Mouse (Mus musculus) embryonic facial prominence, embryonic 15.5 days (tissue): ENCODE data around the gene Grin1. TPM values are rescaled to one million over a fixed set of nuclear protein-coding genes. Genes with fewer than 3 reads are reported as not detected.

Source experiments
- ATAC-seq: fragments of 200-750 bp; cut with Nextera tagmentation; 2 replicates; pipeline ENCODE4 v1.8.0; 2017; ENCODE audit warnings: low read depth, moderate TSS enrichment; ENCODE audit not compliant: insufficient number of reproducible peaks, low FRiP score, low TSS enrichment
- H3K27ac ChIP-seq: fragments of 300-500 bp; sonication (generic); replicated peaks from 2 replicates; pipeline ENCODE4 v1.5.1; 2015; ENCODE audit warnings: mild to moderate bottlenecking, inconsistent platforms
- H3K27me3 ChIP-seq: fragments of 300-500 bp; sonication (generic); 2 replicates; pipeline ENCODE4 v1.6.1; 2015; ENCODE audit warnings: inconsistent platforms
- H3K36me3 ChIP-seq: fragments of 300-500 bp; sonication (generic); 2 replicates; pipeline ENCODE4 v1.6.1; 2015; ENCODE audit warnings: mild to moderate bottlenecking, inconsistent platforms
- H3K4me1 ChIP-seq: fragments of 300-500 bp; sonication (generic); 2 replicates; pipeline ENCODE4 v1.6.1; 2015; ENCODE audit warnings: inconsistent platforms
- H3K4me2 ChIP-seq: fragments of 300-500 bp; sonication (generic); replicated peaks from 2 replicates; pipeline ENCODE4 v1.6.1; 2015; ENCODE audit warnings: mild to moderate bottlenecking, inconsistent platforms
- H3K4me3 ChIP-seq: fragments of 300-500 bp; sonication (generic); replicated peaks from 2 replicates; pipeline ENCODE4 v1.5.1; 2015; ENCODE audit warnings: mild to moderate bottlenecking, inconsistent platforms
- H3K9ac ChIP-seq: fragments of 300-500 bp; sonication (generic); 2 replicates; pipeline ENCODE4 v1.6.1; 2015; ENCODE audit warnings: inconsistent platforms
- H3K9me3 ChIP-seq: fragments of 300-500 bp; sonication (generic); replicated peaks from 2 replicates; pipeline ENCODE4 v1.6.1; 2016; ENCODE audit warnings: inconsistent platforms
- WGBS: fragments of 180-500 bp; shearing (Covaris S2); methylation state at CpG from one replicate; pipeline ENCODE4 v1.1.7; 2015; 5-methylcytosine and 5-hydroxymethylcytosine counted together
- polyA plus RNA-seq: library from polyadenylated mRNA; unstranded; fragments of >200 nt; fragmentation: Nextera tagmentation; extraction: Ambion mirVana; gene quantifications from 2 replicates; pipeline ENCODE4 v1.2.1, GENCODE M21; 2015

The Grin1 gene
- polyA plus RNA-seq: 0.33 and 0.71 TPM in 2 replicates

DNA sequence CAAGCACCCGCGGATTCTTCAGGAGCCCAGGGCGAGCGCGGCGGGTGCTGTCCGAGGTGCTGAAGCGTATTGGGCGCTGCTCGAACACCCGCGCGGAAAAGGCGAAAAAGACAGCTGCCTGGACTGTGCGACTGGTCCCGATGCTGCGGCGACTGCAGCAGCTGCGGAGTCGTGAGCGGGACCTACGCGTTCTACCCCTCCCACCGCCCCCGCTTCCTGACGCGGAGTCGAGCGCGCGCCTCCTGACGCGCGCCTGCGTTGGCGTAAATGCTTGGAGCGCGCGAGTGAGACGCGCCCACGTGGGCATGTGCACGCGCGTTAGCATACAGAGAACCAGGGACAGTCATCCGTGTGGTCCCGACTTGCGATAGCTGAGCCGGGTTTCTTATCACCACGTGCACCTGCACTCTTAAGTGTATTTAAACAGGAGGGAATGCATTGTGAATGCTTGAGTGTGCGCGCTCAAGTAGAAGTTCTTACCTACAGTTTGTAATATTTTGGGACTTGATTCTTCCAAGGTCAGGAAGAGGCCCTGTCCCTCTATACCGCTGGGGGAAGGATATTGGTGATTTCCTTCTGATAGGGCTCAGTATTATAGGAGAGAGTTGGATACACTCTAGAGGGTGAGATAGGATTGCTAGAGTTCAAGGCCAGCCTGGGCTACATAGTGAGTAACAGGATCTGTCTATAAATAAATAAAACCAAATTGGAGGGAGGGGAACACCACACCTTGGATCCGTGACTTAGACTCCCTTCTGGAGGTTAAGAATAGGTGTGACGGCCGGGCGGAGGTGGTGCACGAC, at the start of gene Grin1:
Grin1 (minus strand) TSS at position 217 of the 803 bp plus-strand sequence.
- Histone ChIP-seq H3K27ac (no peak within 1 kb of the TSS), H3K4me1 (peaks cover 10% of the 10 kb centered on the region), H3K27me3 (peaks cover 69% of the 10 kb centered on the region), H3K4me3 (peak within 1 kb of the TSS; percentile 34), H3K9me3 (no peaks in the 10 kb centered on the region), H3K36me3 (no peaks in the 10 kb centered on the region), H3K4me2 (peak within 1 kb of the TSS; percentile 62), H3K9ac (no peak within 1 kb of the TSS)
- 9% methylated on average over 58 of the region's 58 CpGs for WGBS
- 0 out of 2 replicates have a peak, but pooled peaks have one; percentile 40 for ATAC-seq

DNA sequence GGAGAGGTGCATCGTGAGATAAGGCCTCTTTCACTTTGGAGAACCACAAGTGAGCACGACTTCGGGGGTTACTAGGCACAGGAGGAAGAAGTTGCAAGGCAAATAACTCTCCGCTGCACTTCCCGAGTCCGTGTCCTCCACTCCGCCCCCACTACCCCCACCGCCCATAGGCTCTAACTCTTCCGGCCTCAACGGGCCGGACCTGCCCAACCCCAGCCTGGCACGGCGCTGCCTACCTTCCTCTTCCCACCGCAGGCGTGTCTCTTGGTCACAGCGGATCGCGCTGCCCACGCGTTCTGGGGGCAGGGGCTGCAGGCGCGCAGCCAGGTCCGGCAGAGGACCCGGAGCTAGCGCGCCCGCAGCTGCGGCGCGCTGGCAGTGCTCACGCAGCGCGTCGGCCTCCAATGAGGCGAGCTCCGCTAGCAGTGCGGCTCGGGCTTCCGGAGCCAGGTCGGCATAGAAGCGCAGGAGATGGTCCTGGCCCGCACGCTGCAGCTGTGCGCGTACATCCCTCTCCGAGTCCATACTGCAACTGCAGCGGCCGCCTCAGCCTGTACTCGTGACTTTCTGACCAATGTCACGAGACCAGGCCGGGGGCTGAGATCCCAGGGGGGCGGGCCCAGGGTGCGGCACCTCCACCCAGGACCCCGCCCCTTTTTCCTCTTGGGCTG, 46.2 kb upstream of the Grin1 start, which contains the start of gene Uap1l1:
Uap1l1 (minus strand) TSS at position 592 of the 671 bp plus-strand sequence.
- Histone ChIP-seq H3K9ac (peak within 1 kb of the TSS; percentile 70), H3K27me3 (peaks cover 10% of the 10 kb centered on the region), H3K4me1 (peaks cover 18% of the 10 kb centered on the region; the same call in 1 of the 2 replicates), H3K27ac (no peak within 1 kb of the TSS; the same call in 1 of the 2 replicates), H3K4me2 (peak within 1 kb of the TSS; percentile 98), H3K9me3 (no peaks in the 10 kb centered on the region), H3K36me3 (no peaks in the 10 kb centered on the region; the same call in 1 of the 2 replicates), H3K4me3 (peak within 1 kb of the TSS; percentile 69)
- WGBS: under 1% methylated on average over 54 of the region's 54 CpGs
- ATAC-seq: peak; percentile 84

DNA sequence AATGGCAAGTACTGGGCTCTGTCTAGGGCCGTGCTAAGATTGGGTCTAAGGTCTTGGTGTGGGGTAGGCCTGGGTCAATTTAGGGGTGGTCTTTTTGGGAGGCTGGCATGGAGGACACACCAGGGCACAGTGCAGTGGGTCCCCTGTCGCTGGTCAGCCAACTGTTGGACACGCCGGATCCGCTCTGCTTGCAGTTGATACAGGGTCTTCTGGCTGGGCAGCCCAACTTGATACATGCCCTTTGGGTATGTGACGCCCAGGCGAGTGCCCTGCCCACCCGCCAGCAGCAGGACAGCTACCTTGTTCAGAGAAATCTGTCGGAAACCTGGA, 45.7 kb upstream of the Grin1 start:
- 28% methylated on average over 9 of the region's 9 CpGs for WGBS
- Histone ChIP-seq H3K27ac (no peak overlapping the region), H3K36me3 (no peaks in the 10 kb centered on the region; the same call in 1 of the 2 replicates), H3K4me1 (peaks cover 18% of the 10 kb centered on the region; the same call in 1 of the 2 replicates), H3K9ac (peak overlapping the region; percentile 70; the same call in 1 of the 2 replicates), H3K4me3 (peak overlapping the region; percentile 69), H3K9me3 (no peaks in the 10 kb centered on the region), H3K4me2 (peak overlapping the region; percentile 98), H3K27me3 (peaks cover 10% of the 10 kb centered on the region)
- ATAC-seq: no peak

DNA sequence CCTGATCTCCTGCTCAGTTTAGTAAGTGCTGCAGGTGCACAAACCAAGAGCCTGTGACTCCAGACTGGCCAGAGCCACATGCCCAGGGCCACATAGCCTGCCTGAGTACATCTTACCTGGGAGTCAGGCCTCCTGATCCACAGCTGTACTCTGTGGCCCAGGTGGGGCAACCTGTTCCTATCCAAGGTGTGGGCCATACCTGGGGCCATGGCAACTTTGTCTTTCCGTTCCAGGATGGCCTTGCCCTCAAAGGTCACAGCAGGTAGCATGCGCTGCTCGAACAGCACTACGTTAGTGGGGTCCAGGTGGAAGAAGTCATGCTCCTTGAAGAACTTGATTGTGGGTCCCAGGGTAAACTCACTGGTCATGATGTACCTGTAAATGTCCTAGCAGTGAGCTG, 45.3 kb upstream of the Grin1 start:
- Histone ChIP-seq H3K4me2 (peak overlapping the region; percentile 98), H3K36me3 (no peaks in the 10 kb centered on the region; the same call in 1 of the 2 replicates), H3K27me3 (peaks cover 10% of the 10 kb centered on the region), H3K4me1 (peaks cover 18% of the 10 kb centered on the region; the same call in 1 of the 2 replicates), H3K9ac (no peak overlapping the region), H3K27ac (no peak overlapping the region), H3K4me3 (peak overlapping the region; percentile 69; the same call in 1 of the 2 replicates), H3K9me3 (no peaks in the 10 kb centered on the region)
- ATAC-seq: no peak
- WGBS: 89% methylated on average over 4 of the region's 4 CpGs

DNA sequence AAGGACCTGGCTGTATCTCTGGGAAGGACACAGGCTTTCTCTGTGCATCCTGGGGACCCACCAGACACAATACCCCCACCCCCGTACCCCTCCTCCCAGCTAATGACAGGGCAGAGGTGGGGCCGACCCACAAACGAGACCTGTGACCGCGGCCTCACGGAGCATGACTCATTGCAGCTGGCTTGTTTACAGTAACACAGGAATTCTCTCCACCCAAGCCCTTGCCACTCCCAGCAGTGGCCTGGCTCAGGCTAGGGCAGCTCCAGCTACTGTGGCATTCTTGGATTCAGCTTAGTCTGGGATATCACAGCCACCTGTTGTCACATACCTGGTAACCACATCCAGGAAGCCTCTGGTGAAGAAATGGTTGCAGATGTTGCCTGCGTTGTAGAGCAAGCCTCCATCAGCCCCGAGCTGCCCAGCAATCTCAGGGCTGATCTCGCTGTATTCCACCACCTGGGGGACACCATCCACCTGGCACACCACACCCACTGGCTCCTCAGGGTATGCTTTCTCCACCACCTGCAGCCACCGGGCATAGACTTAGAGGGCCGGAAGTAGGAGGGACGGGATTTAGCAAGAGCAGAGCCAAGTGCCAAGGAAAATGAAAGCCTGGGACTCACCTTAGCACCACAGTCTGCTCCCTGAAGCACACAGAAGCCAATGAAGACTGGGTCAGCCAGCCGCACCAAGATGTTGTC, 44.6 kb upstream of the Grin1 start:
- no peak for ATAC-seq
- Histone ChIP-seq H3K9me3 (no peaks in the 10 kb centered on the region), H3K4me2 (no peak overlapping the region), H3K4me1 (peaks cover 18% of the 10 kb centered on the region; the same call in 1 of the 2 replicates), H3K27ac (no peak overlapping the region), H3K27me3 (peaks cover 10% of the 10 kb centered on the region), H3K4me3 (no peak overlapping the region), H3K9ac (no peak overlapping the region), H3K36me3 (no peaks in the 10 kb centered on the region; the same call in 1 of the 2 replicates)
- WGBS: 44% methylated on average over 13 of the region's 13 CpGs

DNA sequence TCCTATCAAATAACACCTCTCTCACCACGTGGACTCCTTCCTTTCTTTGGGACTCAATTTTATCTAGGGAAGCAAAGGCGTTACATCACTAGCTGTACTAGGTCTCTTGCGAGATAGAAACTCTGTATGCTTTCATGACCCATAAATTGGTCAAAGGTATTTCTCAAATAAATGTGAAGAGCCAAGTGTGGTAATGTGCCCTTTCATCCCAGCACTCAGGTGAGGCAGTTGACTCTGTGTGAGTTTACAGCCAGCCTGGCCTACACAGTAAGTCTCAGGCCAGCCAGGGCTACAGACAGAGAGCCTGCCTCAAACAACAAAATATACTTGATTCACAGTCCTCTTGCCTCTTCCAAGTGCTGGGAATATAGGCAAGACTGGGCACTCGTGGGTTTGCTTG, 40.9 kb upstream of the Grin1 start:
- 76% methylated on average over 4 of the region's 4 CpGs for WGBS

DNA sequence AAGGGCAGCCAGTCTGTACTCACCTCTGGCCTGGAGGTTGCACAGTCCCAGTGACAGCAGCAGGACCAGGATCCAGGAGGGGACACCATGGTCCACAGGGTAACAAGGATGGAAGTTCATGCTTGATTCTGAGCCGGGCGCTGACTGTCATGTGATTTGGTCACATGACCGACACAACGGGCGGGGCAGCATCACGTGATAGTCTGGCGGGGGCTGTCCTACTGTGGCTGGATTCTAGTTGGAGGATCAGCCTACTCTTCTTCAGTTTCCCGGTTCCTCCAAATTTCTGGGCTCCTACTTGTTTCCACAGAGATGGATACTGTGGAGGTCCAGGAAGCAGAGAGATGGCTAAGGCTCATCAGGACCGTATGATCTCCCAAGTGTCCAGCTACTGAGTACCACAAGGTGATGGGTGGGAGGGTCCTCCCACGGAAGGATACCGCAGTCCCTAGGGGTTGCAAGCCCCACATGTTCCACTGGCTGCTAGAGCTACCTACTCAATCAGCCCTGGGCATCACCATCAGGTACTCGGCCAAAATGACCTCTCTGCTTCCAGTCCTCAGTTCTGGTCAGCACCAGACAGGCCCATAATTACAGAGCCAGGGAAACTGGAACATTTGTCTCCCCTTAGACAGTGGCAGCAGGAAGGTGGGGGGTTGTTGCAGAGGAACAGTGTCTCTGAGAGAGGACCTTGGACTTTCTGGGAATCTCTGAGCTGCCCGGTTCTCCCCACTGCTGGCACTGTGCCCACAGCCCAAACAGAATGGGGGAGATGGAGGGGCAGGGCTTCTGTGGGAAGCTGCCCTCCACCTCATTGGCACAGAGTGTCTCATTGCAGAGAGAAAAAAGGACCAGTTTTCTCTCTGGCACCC, 37.5 kb upstream of the Grin1 start, which contains the start of gene Dpp7:
Dpp7 (minus strand) TSS at position 152 of the 872 bp plus-strand sequence.
- H3K4me3 ChIP-seq: peak within 1 kb of the TSS; percentile 60
- peak within 1 kb of the TSS; percentile 54 for H3K9ac ChIP-seq
- H3K27ac ChIP-seq: no peak within 1 kb of the TSS
- H3K4me2 ChIP-seq: peak within 1 kb of the TSS; percentile 87
- H3K36me3 ChIP-seq: peaks cover 24% of the 10 kb centered on the region
- H3K27me3 ChIP-seq: no peaks in the 10 kb centered on the region
- WGBS: 3% methylated on average over 13 of the region's 13 CpGs
- H3K4me1 ChIP-seq: peaks cover 19% of the 10 kb centered on the region
- no peaks in the 10 kb centered on the region for H3K9me3 ChIP-seq
- peak; percentile 53 for ATAC-seq

More for the DNA sequence above, 40.9 kb upstream of the Grin1 start:
- Histone ChIP-seq H3K36me3 (no peaks in the 10 kb centered on the region; the same call in 1 of the 2 replicates), H3K27ac (no peak overlapping the region), H3K27me3 (peaks cover 10% of the 10 kb centered on the region), H3K9me3 (no peaks in the 10 kb centered on the region), H3K4me1 (peaks cover 29% of the 10 kb centered on the region), H3K4me2 (no peak overlapping the region), H3K4me3 (no peak overlapping the region), H3K9ac (no peak overlapping the region)
- ATAC-seq: no peak

DNA sequence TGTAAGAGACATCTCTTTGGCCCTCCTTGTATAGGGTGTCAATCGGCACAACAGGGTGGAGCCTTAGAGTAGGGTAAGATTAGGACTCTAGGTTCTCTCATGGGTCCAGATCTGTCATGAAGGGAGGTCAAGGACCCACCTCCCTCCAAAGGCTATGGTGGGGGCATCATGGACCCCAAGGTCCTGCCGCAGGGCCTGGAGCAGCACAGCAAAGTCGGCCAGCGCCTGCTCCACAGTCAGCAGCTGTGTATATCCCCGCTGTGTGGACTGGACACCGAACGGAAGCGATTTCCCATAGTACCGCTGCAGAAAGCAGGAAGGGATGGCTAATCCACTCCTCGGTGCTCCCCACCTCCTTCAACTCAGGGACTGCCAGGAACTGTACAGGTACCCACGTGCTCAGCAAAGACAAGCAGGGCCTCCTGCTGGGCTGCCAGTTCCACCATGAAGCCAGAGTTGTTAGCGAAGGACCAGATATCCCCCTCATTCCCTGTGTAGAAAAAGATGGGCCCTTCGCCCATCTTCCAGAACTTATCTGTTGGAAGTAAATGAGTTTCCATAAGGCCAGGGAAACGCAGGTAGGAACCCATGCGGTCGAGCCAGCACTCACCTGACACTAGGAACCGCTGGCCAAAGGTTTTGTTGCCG, 36.6 kb upstream of the Grin1 start:
- H3K9ac ChIP-seq: peak overlapping the region; percentile 37; the same call in 1 of the 2 replicates
- peak overlapping the region; percentile 87 for H3K4me2 ChIP-seq
- WGBS: 41% methylated on average over 18 of the region's 18 CpGs
- H3K27ac ChIP-seq: no peak overlapping the region
- H3K36me3 ChIP-seq: peaks cover 33% of the 10 kb centered on the region
- peaks cover 19% of the 10 kb centered on the region for H3K4me1 ChIP-seq
- peak overlapping the region; percentile 60 for H3K4me3 ChIP-seq
- H3K27me3 ChIP-seq: no peaks in the 10 kb centered on the region
- no peaks in the 10 kb centered on the region for H3K9me3 ChIP-seq
- ATAC-seq: 0 out of 2 replicates have a peak, but pooled peaks have one; percentile 1

DNA sequence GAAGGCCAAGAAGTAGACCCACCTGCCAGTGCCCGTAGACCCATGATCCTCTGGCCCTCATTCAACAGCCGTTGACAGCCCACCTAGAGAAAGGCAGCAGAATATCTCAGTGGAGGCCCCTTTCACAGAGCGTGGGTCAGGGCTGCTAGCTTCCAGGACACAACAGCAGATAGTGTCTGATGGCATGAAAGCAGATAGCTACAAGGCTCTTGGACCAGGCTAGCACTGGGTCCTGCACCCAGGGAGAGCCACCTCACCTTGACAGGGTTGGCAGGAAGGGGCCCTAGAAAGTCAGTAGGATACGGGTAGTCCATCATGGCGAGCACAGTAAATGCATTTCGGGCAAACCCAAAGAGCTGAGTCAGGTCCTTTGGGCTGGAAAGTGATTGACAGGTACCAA, 35.2 kb upstream of the Grin1 start:
- no peak overlapping the region for H3K9ac ChIP-seq
- H3K4me1 ChIP-seq: peaks cover 19% of the 10 kb centered on the region
- no peak overlapping the region for H3K4me3 ChIP-seq
- no peak overlapping the region for H3K27ac ChIP-seq
- ATAC-seq: no peak
- H3K4me2 ChIP-seq: no peak overlapping the region
- H3K9me3 ChIP-seq: no peaks in the 10 kb centered on the region
- no peaks in the 10 kb centered on the region for H3K27me3 ChIP-seq
- WGBS: 87% methylated on average over 6 of the region's 6 CpGs
- H3K36me3 ChIP-seq: peaks cover 46% of the 10 kb centered on the region

DNA sequence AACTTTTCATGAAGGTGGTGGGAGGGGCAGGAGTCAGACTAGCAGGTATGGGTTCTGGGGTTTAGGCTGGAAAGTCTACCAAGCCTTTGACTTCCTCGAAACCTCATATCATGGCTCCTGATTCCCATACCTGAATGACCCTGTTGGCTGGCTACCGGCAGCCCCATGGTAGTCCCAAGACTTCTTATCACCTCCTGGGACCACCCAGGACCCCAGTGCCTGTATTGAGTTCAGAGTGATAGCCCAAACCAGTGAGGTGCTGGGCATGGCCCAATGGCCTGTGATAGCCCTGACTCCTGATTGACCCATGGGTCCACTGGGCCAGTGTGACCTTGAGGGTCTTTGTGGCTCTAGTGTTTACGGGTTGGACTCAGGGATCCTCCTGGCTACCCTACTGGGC, 31.7 kb upstream of the Grin1 start:
- H3K9me3 ChIP-seq: no peaks in the 10 kb centered on the region
- H3K4me1 ChIP-seq: peaks cover 8% of the 10 kb centered on the region
- H3K4me3 ChIP-seq: no peak overlapping the region
- WGBS: 91% methylated on average over 3 of the region's 3 CpGs
- no peak overlapping the region for H3K4me2 ChIP-seq
- H3K27ac ChIP-seq: no peak overlapping the region
- H3K9ac ChIP-seq: no peak overlapping the region
- H3K36me3 ChIP-seq: peaks cover 78% of the 10 kb centered on the region
- ATAC-seq: no peak
- H3K27me3 ChIP-seq: no peaks in the 10 kb centered on the region
